Comparison of ENCODE assay signal across 9 mouse cellular contexts in genomic region chr3:118425748-118426147, GRCm38 (mm10).
A peak's percentile ranks its signal among the peaks of the same experiment; 100 is the strongest.
DNase-seq lines count a peak whose midpoint lies in the region; ATAC-seq lines count a peak whose summit lies in the region.
"Had no signal": no experiment of that assay in that cellular context is flagged by ENCODE, and none has a peak within 500 bp of the region (broad histone marks: within the 10 kb centered on the region; RNA-seq: fewer than 3 reads in every experiment).

No protein-coding gene starts in this region.

- 5% methylated on average over 19 of the region's 19 CpGs for WGBS in heart, embryonic 11.5 days (ENCODE audit: insufficient replicate concordance)
- 5% methylated on average over 19 of the region's 19 CpGs for WGBS in neural tube, embryonic 12.5 days

- H3K4me2 ChIP-seq in heart, embryonic 11.5 days = peak overlapping the region; percentile 74
- H3K4me2 ChIP-seq in neural tube, embryonic 12.5 days (replicated peaks) = peak overlapping the region; percentile 71

- peaks cover 10% of the 10 kb centered on the region for H3K27me3 ChIP-seq in heart, embryonic 11.5 days (ENCODE audit: control insufficient read depth, insufficient read depth, low read length)
- peaks cover 3% of the 10 kb centered on the region; the same call in 1 of the 2 replicates for H3K27me3 ChIP-seq in neural tube, embryonic 12.5 days (replicated peaks)

- H3K27ac ChIP-seq in heart, embryonic 11.5 days (ENCODE audit: low read depth, low read length) = no peak overlapping the region
- no peak overlapping the region for H3K27ac ChIP-seq in neural tube, embryonic 12.5 days

- H3K4me1 ChIP-seq in heart, embryonic 11.5 days (ENCODE audit: control insufficient read depth, insufficient read depth, low read length) = peaks cover 4% of the 10 kb centered on the region; the same call in 1 of the 2 replicates
- H3K4me1 ChIP-seq in neural tube, embryonic 12.5 days = peaks cover 12% of the 10 kb centered on the region; the same call in 1 of the 2 replicates

- H3K4me3 ChIP-seq in heart, embryonic 11.5 days (ENCODE audit: low read depth, low read length) = peak overlapping the region; percentile 38
- H3K4me3 ChIP-seq in neural tube, embryonic 12.5 days = peak overlapping the region; percentile 36

- DNase-seq in heart, adult 8-10 months (ENCODE audit: low spot score) = no peak
- peak; percentile 14 for DNase-seq in thymus, postnatal 4 days
- no peak for DNase-seq in thymus, postnatal 0 days (ENCODE audit: low spot score)
- DNase-seq in kidney, postnatal 4 days = peak; percentile 40 to 41
- DNase-seq in urinary bladder, postnatal 10 days (ENCODE audit: low spot score) = no peak

- peak; percentile 61 for ATAC-seq in heart, embryonic 11.5 days (replicated peaks; ENCODE audit: insufficient number of reproducible peaks, low FRiP score, low TSS enrichment)
- peak; percentile 65; the same call in 1 of the 2 replicates for ATAC-seq in neural tube, embryonic 12.5 days (ENCODE audit: low FRiP score, low read depth)
- ATAC-seq in erythroid progenitor cell, adult 5-6 weeks (replicated peaks; ENCODE audit: low FRiP score, poor library complexity, severe bottlenecking) = no peak

- no peaks in the 10 kb centered on the region for H3K36me3 ChIP-seq in heart, embryonic 11.5 days (ENCODE audit: control insufficient read depth, insufficient read depth, low read length)
- no peaks in the 10 kb centered on the region for H3K36me3 ChIP-seq in neural tube, embryonic 12.5 days
- H3K36me3 ChIP-seq: G1E had no signal

- no peaks in the 10 kb centered on the region for H3K9me3 ChIP-seq in heart, embryonic 11.5 days (replicated peaks; ENCODE audit: control insufficient read depth, low read length)
- H3K9me3 ChIP-seq in neural tube, embryonic 12.5 days = no peaks in the 10 kb centered on the region

- no peak overlapping the region for H3K9ac ChIP-seq in heart, embryonic 11.5 days (ENCODE audit: low read depth, low read length)
- no peak overlapping the region for H3K9ac ChIP-seq in neural tube, embryonic 12.5 days

Comparison
In these comparisons a context has a peak if more than half of its experiments do, and no peak if none do; other contexts are left out.
1. DNase-seq: peak in thymus, postnatal 4 days (single experiment) and kidney, postnatal 4 days (2 of 2); none in heart, adult 8-10 months (single experiment), thymus, postnatal 0 days (single experiment) and urinary bladder, postnatal 10 days (single experiment).